Mouse (Mus musculus): Measurements from ENCODE around the gene Tcf7l2. TPM values are rescaled to one million over a fixed set of nuclear protein-coding genes. Genes with fewer than 3 reads are reported as not detected.

Gene Tcf7l2
- polyA plus RNA-seq, 1 experiment = 10.5 TPM

DNA sequence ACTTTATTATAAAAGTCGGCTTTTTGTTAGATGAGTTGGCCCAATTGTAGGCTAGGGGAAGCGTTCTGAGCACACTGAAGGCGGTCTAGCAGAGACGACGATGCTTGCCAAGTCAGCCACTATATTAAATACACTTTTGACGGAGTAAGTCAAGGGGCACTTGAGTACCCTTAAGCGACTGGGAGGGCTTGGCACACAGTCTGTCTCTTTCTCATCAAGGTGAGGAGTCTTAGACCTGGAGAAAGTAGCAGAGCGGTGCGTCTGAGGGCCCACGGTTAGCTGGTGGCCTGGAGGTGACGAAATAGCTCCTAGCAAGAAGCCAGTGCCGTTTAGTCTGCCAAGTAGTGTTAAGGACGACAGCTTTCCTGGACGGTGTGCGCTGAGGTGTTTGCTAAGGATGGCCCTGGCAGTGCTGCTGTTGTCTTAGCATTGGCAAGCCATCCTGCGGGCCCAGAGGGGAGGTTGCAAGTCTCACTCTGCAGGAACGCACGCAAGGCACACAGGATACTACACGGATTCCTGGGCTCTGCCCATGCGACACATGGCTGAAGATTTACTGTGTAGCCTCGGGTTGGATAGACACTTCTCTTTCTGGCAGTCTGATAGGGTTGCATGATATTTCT, 43.3 kb downstream of the Tcf7l2 start:
- H3K4me3 ChIP-seq (replicated peaks; ENCODE audit: control insufficient read depth, low read depth, low read length) = no peak overlapping the region
- no peaks in the 10 kb centered on the region for H3K4me1 ChIP-seq (ENCODE audit: control insufficient read depth, insufficient read depth, low read length)
- no peak overlapping the region for H3K27ac ChIP-seq (ENCODE audit: control insufficient read depth, insufficient read depth, low read depth, low read length, poor library complexity)
- TF ChIP-seq CTCF (IDR thresholded peaks at IDR 0.05; ENCODE audit: control insufficient read depth, insufficient read depth, low read length) = no peak
- no peak for TF ChIP-seq POLR2A (IDR thresholded peaks at IDR 0.05; ENCODE audit: borderline replicate concordance, control insufficient read depth, low read depth, low read length)
- 82% methylated on average over 21 of the region's 21 CpGs for WGBS

DNA sequence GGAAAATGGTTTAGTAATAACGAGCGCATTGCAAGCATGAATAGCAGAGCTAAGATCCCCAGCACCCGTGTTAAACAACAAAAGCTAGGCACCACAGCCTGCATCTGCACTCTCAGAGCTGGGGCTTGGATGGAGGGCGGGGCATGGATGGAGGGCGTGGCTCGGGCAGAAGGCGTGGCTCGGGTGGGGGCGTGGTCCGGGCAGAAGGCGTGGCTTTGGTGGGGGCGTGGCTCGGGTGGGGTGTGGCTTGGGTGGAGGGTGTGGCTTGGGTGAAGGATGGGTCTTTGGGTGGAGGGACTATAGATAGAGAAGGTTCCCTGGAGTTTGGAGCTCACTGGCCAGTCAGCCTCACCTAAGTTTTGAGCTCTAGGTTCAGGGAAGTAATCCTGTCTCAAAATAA, 45.8 kb downstream of the Tcf7l2 start:
- WGBS = 78% methylated on average over 13 of the region's 13 CpGs
- no peak for TF ChIP-seq CTCF (IDR thresholded peaks at IDR 0.05; ENCODE audit: control insufficient read depth, insufficient read depth, low read length)
- TF ChIP-seq POLR2A (IDR thresholded peaks at IDR 0.05; ENCODE audit: borderline replicate concordance, control insufficient read depth, low read depth, low read length) = no peak
- no peaks in the 10 kb centered on the region; the same call in 1 of the 2 replicates for H3K4me1 ChIP-seq (ENCODE audit: control insufficient read depth, insufficient read depth, low read length)

GRCm38 (mm10) chr19:55788285-55788904, 46.8 kb downstream of the Tcf7l2 start:
- Histone ChIP-seq H3K4me1 (ENCODE audit: control insufficient read depth, insufficient read depth, low read length) (peaks cover 2% of the 10 kb centered on the region; the same call in 1 of the 2 replicates), H3K4me3 (replicated peaks; ENCODE audit: control insufficient read depth, low read depth, low read length) (no peak overlapping the region), H3K27ac (ENCODE audit: control insufficient read depth, insufficient read depth, low read depth, low read length, poor library complexity) (no peak overlapping the region)
- 84% methylated on average over 7 of the region's 7 CpGs for WGBS
- TF ChIP-seq POLR2A (IDR thresholded peaks at IDR 0.05; ENCODE audit: borderline replicate concordance, control insufficient read depth, low read depth, low read length) (no peak), CTCF (IDR thresholded peaks at IDR 0.05; ENCODE audit: control insufficient read depth, insufficient read depth, low read length) (no peak)

More for the DNA sequence above, 45.8 kb downstream of the Tcf7l2 start:
- Histone ChIP-seq H3K4me3 (replicated peaks; ENCODE audit: control insufficient read depth, low read depth, low read length) (no peak overlapping the region), H3K27ac (ENCODE audit: control insufficient read depth, insufficient read depth, low read depth, low read length, poor library complexity) (no peak overlapping the region)

DNA sequence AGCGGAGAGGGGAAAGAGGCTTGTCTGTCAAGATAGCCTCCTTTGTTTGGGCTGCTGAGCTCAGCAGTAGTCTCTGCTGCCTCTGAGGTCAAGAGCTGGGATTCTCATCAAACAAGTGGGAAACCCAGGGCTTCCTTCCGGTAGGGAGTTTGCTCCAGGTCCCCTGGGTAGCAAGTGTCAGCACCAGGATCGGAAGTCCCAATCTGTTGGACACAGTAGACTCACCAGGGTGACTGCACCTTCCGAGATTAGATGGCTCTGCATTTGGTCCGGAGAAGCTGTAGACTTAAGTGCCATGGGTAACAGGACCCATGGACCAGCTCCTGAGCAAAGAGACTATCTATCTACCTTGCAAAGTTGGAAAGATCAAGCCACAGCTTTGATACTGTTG, 47.3 kb downstream of the Tcf7l2 start:
- Histone ChIP-seq H3K4me3 (replicated peaks; ENCODE audit: control insufficient read depth, low read depth, low read length) (no peak overlapping the region), H3K27ac (ENCODE audit: control insufficient read depth, insufficient read depth, low read depth, low read length, poor library complexity) (no peak overlapping the region), H3K4me1 (ENCODE audit: control insufficient read depth, insufficient read depth, low read length) (peaks cover 3% of the 10 kb centered on the region; the same call in 1 of the 2 replicates)
- TF ChIP-seq CTCF (IDR thresholded peaks at IDR 0.05; ENCODE audit: control insufficient read depth, insufficient read depth, low read length) (no peak), POLR2A (IDR thresholded peaks at IDR 0.05; ENCODE audit: borderline replicate concordance, control insufficient read depth, low read depth, low read length) (no peak)
- WGBS = 84% methylated on average over 5 of the region's 5 CpGs

- TF ChIP-seq CTCF (IDR thresholded peaks at IDR 0.05; ENCODE audit: control insufficient read depth, insufficient read depth, low read length) = no peak
- TF ChIP-seq POLR2A (IDR thresholded peaks at IDR 0.05; ENCODE audit: borderline replicate concordance, control insufficient read depth, low read depth, low read length) = no peak
- Histone ChIP-seq H3K4me1 (ENCODE audit: control insufficient read depth, insufficient read depth, low read length) (peaks cover 3% of the 10 kb centered on the region; the same call in 1 of the 2 replicates), H3K27ac (ENCODE audit: control insufficient read depth, insufficient read depth, low read depth, low read length, poor library complexity) (no peak overlapping the region), H3K4me3 (replicated peaks; ENCODE audit: control insufficient read depth, low read depth, low read length) (no peak overlapping the region)
- WGBS = 64% methylated on average over 3 of the region's 3 CpGs
Observed at GRCm38 (mm10) chr19:55789838-55790237, 48.2 kb downstream of the Tcf7l2 start.

DNA sequence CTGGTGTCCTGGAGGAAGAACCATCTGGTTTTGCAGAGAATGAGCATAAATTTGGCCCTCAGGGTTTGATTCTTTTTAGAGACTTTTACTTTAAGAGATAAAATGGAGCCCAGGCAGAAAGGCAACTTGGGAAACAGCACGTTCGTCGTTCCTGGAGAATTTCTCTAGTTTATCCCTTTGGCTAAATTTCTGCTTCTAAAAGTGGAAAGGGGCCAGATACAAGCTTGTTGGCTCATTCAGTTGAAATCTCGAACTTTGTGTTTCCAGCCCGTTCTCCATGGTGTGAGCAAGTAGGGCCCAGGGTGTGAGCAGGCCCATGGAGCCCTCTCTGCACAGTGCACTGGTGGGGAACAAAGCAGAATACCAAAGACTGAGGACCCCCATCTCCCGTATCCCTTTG, 49.7 kb downstream of the Tcf7l2 start:
- TF ChIP-seq POLR2A (IDR thresholded peaks at IDR 0.05; ENCODE audit: borderline replicate concordance, control insufficient read depth, low read depth, low read length) = no peak
- no peak for TF ChIP-seq CTCF (IDR thresholded peaks at IDR 0.05; ENCODE audit: control insufficient read depth, insufficient read depth, low read length)
- no peak overlapping the region for H3K4me3 ChIP-seq (replicated peaks; ENCODE audit: control insufficient read depth, low read depth, low read length)
- 80% methylated on average over 6 of the region's 6 CpGs for WGBS
- H3K27ac ChIP-seq (ENCODE audit: control insufficient read depth, insufficient read depth, low read depth, low read length, poor library complexity) = no peak overlapping the region
- H3K4me1 ChIP-seq (ENCODE audit: control insufficient read depth, insufficient read depth, low read length) = peaks cover 3% of the 10 kb centered on the region; the same call in 1 of the 2 replicates

DNA sequence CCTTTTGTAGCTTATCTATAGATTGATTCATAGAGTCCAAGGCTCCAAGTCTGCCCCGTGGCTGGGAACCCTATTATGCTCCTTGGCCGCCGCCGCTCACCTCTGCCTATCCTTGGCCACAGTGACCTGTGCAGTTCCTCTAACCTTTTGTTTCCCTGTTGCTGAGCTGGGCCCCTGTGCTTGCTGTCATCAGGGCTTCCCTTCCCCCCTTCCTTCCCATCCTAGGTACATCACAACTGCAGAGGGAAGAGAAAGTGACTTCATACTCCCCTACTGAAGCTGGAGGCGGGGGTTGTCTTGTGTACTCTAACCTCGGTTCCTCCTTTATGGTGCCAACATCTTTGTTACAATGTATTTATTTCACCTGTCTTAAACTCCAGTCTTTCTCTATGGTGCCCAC, 50.3 kb downstream of the Tcf7l2 start:
- no peak for TF ChIP-seq CTCF (IDR thresholded peaks at IDR 0.05; ENCODE audit: control insufficient read depth, insufficient read depth, low read length)
- no peak for TF ChIP-seq POLR2A (IDR thresholded peaks at IDR 0.05; ENCODE audit: borderline replicate concordance, control insufficient read depth, low read depth, low read length)
- Histone ChIP-seq H3K4me3 (replicated peaks; ENCODE audit: control insufficient read depth, low read depth, low read length) (no peak overlapping the region), H3K4me1 (ENCODE audit: control insufficient read depth, insufficient read depth, low read length) (peaks cover 3% of the 10 kb centered on the region; the same call in 1 of the 2 replicates), H3K27ac (ENCODE audit: control insufficient read depth, insufficient read depth, low read depth, low read length, poor library complexity) (no peak overlapping the region)
- WGBS = 64% methylated on average over 6 of the region's 6 CpGs

DNA sequence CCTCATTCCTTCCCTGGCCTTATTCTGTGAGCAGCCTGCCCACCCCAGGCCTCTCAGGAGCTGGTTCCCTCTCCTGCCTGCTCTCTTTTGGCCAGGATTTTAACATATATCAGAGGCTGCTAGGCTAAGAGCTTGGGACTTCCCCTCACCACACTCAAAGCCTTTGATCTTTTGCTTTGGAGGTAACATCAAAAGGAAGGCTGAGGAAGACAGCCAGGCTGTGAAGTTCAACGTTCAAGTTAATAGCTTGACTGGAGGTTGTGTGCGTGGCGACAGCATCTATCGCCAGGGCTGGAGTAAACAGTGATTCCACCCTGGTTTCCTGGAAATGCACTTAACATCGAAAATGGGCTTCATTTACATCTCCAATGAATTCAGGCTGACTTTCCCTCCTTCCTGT, 51.0 kb downstream of the Tcf7l2 start:
- no peak overlapping the region for H3K4me3 ChIP-seq (replicated peaks; ENCODE audit: control insufficient read depth, low read depth, low read length)

More for the DNA sequence above, 51.0 kb downstream of the Tcf7l2 start:
- TF ChIP-seq CTCF (IDR thresholded peaks at IDR 0.05; ENCODE audit: control insufficient read depth, insufficient read depth, low read length) (no peak), POLR2A (IDR thresholded peaks at IDR 0.05; ENCODE audit: borderline replicate concordance, control insufficient read depth, low read depth, low read length) (no peak)
- Histone ChIP-seq H3K4me1 (ENCODE audit: control insufficient read depth, insufficient read depth, low read length) (peaks cover 3% of the 10 kb centered on the region; the same call in 1 of the 2 replicates), H3K27ac (ENCODE audit: control insufficient read depth, insufficient read depth, low read depth, low read length, poor library complexity) (no peak overlapping the region)
- 16% methylated on average over 5 of the region's 5 CpGs for WGBS

Measured in bone marrow, adult 2 months (tissue).